Mouse (Mus musculus) embryonic facial prominence, embryonic 14.5 days (tissue): Measurements from ENCODE around the gene Aldh1a1. TPM values are rescaled to one million over a fixed set of nuclear protein-coding genes. Genes with fewer than 3 reads are reported as not detected.

Experiments
- ATAC-seq: fragments of 200-750 bp; cut with Nextera tagmentation; 2 replicates; pipeline ENCODE4 v1.8.0; 2017; ENCODE audit warnings: low read depth, moderate number of reproducible peaks, moderate TSS enrichment
- DNase-seq: peaks from one replicate; pipeline ENCODE4 v3.0.0-alpha.2; 2015; ENCODE audit warnings: low spot score
- H3K27ac ChIP-seq: fragments of 300-500 bp; sonication (generic); replicated peaks from 2 replicates; pipeline ENCODE4 v1.5.1; 2014; ENCODE audit warnings: low read depth, mild to moderate bottlenecking, low read length, moderate library complexity
- H3K27me3 ChIP-seq: fragments of 300-500 bp; sonication (generic); replicated peaks from 2 replicates; pipeline ENCODE4 v1.6.1; 2014; ENCODE audit warnings: low read length; ENCODE audit not compliant: control insufficient read depth, insufficient read depth
- H3K36me3 ChIP-seq: fragments of 300-500 bp; sonication (generic); 2 replicates; pipeline ENCODE4 v1.6.1; 2014; ENCODE audit warnings: low read length, mixed read lengths; ENCODE audit not compliant: control insufficient read depth, insufficient read depth
- H3K4me1 ChIP-seq: fragments of 300-500 bp; sonication (generic); 2 replicates; pipeline ENCODE4 v1.6.1; 2014; ENCODE audit warnings: antibody characterized with exemption, low read length; ENCODE audit not compliant: control insufficient read depth, insufficient read depth
- H3K4me2 ChIP-seq: fragments of 300-500 bp; sonication (generic); 2 replicates; pipeline ENCODE4 v1.6.1; 2014; ENCODE audit warnings: low read depth, mild to moderate bottlenecking, low read length, moderate library complexity, mixed read lengths
- H3K4me3 ChIP-seq: fragments of 300-500 bp; sonication (generic); 2 replicates; pipeline ENCODE4 v1.5.1; 2014; ENCODE audit warnings: low read depth, mild to moderate bottlenecking, low read length
- H3K9ac ChIP-seq: fragments of 300-500 bp; sonication (generic); 2 replicates; pipeline ENCODE4 v1.6.1; 2014; ENCODE audit warnings: low read depth, mild to moderate bottlenecking, low read length, moderate library complexity, mixed read lengths
- H3K9me3 ChIP-seq: fragments of 300-500 bp; sonication (generic); 2 replicates; pipeline ENCODE4 v1.6.1; 2016; ENCODE audit warnings: low read length; ENCODE audit not compliant: control insufficient read depth
- WGBS: fragments of 180-500 bp; shearing (Covaris S2); extraction: QIAGEN DNeasy Blood & Tissue Kit; methylation state at CpG from one replicate; pipeline ENCODE4 v1.1.7; 2014; 5-methylcytosine and 5-hydroxymethylcytosine counted together
- polyA plus RNA-seq: library from polyadenylated mRNA; unstranded; fragments of >200 nt; fragmentation: Nextera tagmentation; extraction: Ambion mirVana; gene quantifications from 2 replicates; pipeline ENCODE4 v1.2.1, GENCODE M21; 2014

The Aldh1a1 gene
- polyA plus RNA-seq, 1 experiment from 2014 or later: 11.1 TPM

- ATAC-seq (no peak), DNase-seq (no peak)
- no peak overlapping the region for H3K9ac ChIP-seq
- H3K27ac ChIP-seq: no peak overlapping the region
- H3K36me3 ChIP-seq: no peaks in the 10 kb centered on the region
- no peaks in the 10 kb centered on the region for H3K4me1 ChIP-seq
- H3K9me3 ChIP-seq: no peaks in the 10 kb centered on the region
- H3K4me2 ChIP-seq: no peak overlapping the region
- H3K4me3 ChIP-seq: no peak overlapping the region
- H3K27me3 ChIP-seq: no peaks in the 10 kb centered on the region
- WGBS: 85% methylated on average over 1 of the region's 1 CpGs
These were observed 49.4 kb downstream of the Aldh1a1 start for GRCm38 (mm10) chr19:20541924-20542323.

- Histone ChIP-seq H3K27me3 (no peaks in the 10 kb centered on the region), H3K27ac (no peak overlapping the region), H3K4me1 (no peaks in the 10 kb centered on the region), H3K4me3 (no peak overlapping the region), H3K9me3 (no peaks in the 10 kb centered on the region), H3K36me3 (no peaks in the 10 kb centered on the region), H3K9ac (no peak overlapping the region), H3K4me2 (no peak overlapping the region)
- 43% methylated on average over 1 of the region's 1 CpGs for WGBS
- no peak for DNase-seq
- no peak for ATAC-seq
These were observed 51.3 kb downstream of the Aldh1a1 start for GRCm38 (mm10) chr19:20543816-20544215.

GRCm38 (mm10) chr19:20544941-20545340 is 52.4 kb downstream of the Aldh1a1 start:
- WGBS: 91% methylated on average over 1 of the region's 1 CpGs

GRCm38 (mm10) chr19:20547025-20547424 is 54.5 kb downstream of the Aldh1a1 start:
- ATAC-seq (no peak), DNase-seq (no peak)
- no peak overlapping the region for H3K4me2 ChIP-seq
- WGBS: 88% methylated on average over 3 of the region's 3 CpGs
- no peak overlapping the region for H3K27ac ChIP-seq
- H3K9me3 ChIP-seq: no peaks in the 10 kb centered on the region
- no peaks in the 10 kb centered on the region for H3K27me3 ChIP-seq
- H3K4me1 ChIP-seq: no peaks in the 10 kb centered on the region
- H3K36me3 ChIP-seq: no peaks in the 10 kb centered on the region
- no peak overlapping the region for H3K4me3 ChIP-seq
- H3K9ac ChIP-seq: no peak overlapping the region

More at GRCm38 (mm10) chr19:20544941-20545340, 52.4 kb downstream of the Aldh1a1 start:
- H3K9ac ChIP-seq: no peak overlapping the region
- DNase-seq: no peak
- H3K27me3 ChIP-seq: no peaks in the 10 kb centered on the region
- H3K36me3 ChIP-seq: no peaks in the 10 kb centered on the region
- H3K4me1 ChIP-seq: no peaks in the 10 kb centered on the region
- H3K4me2 ChIP-seq: no peak overlapping the region
- H3K4me3 ChIP-seq: no peak overlapping the region
- no peaks in the 10 kb centered on the region for H3K9me3 ChIP-seq
- H3K27ac ChIP-seq: no peak overlapping the region
- no peak for ATAC-seq

GRCm38 (mm10) chr19:20549409-20549808 is 56.9 kb downstream of the Aldh1a1 start:
- no peak overlapping the region for H3K9ac ChIP-seq
- H3K4me3 ChIP-seq: no peak overlapping the region
- H3K4me2 ChIP-seq: no peak overlapping the region
- H3K36me3 ChIP-seq: no peaks in the 10 kb centered on the region
- no peak overlapping the region for H3K27ac ChIP-seq
- DNase-seq (peak; percentile 36), ATAC-seq (peak; percentile 68; the same call in 1 of the 2 replicates)
- WGBS: 84% methylated on average over 1 of the region's 1 CpGs
- H3K4me1 ChIP-seq: no peaks in the 10 kb centered on the region
- H3K9me3 ChIP-seq: no peaks in the 10 kb centered on the region
- H3K27me3 ChIP-seq: no peaks in the 10 kb centered on the region

GRCm38 (mm10) chr19:20555365-20555764 is 62.9 kb downstream of the Aldh1a1 start:
- Histone ChIP-seq H3K4me2 (no peak overlapping the region), H3K4me1 (no peaks in the 10 kb centered on the region), H3K36me3 (no peaks in the 10 kb centered on the region), H3K27ac (no peak overlapping the region), H3K9me3 (no peaks in the 10 kb centered on the region), H3K4me3 (no peak overlapping the region), H3K9ac (no peak overlapping the region), H3K27me3 (no peaks in the 10 kb centered on the region)
- no peak for ATAC-seq
- no peak for DNase-seq
- 73% methylated on average over 1 of the region's 1 CpGs for WGBS

GRCm38 (mm10) chr19:20557211-20557610 is 64.7 kb downstream of the Aldh1a1 start:
- WGBS: 71% methylated on average over 4 of the region's 4 CpGs
- H3K4me3 ChIP-seq: no peak overlapping the region
- no peaks in the 10 kb centered on the region for H3K9me3 ChIP-seq
- no peaks in the 10 kb centered on the region for H3K36me3 ChIP-seq
- ATAC-seq: no peak
- no peaks in the 10 kb centered on the region for H3K27me3 ChIP-seq
- H3K4me2 ChIP-seq: no peak overlapping the region
- DNase-seq: no peak
- no peak overlapping the region for H3K27ac ChIP-seq
- H3K4me1 ChIP-seq: no peaks in the 10 kb centered on the region
- no peak overlapping the region for H3K9ac ChIP-seq

GRCm38 (mm10) chr19:20558069-20558468 is 65.6 kb downstream of the Aldh1a1 start:
- DNase-seq (no peak), ATAC-seq (no peak)
- Histone ChIP-seq H3K9ac (no peak overlapping the region), H3K27ac (no peak overlapping the region), H3K36me3 (no peaks in the 10 kb centered on the region), H3K4me1 (no peaks in the 10 kb centered on the region), H3K27me3 (no peaks in the 10 kb centered on the region), H3K4me3 (no peak overlapping the region), H3K9me3 (no peaks in the 10 kb centered on the region), H3K4me2 (no peak overlapping the region)
- 91% methylated on average over 3 of the region's 3 CpGs for WGBS

GRCm38 (mm10) chr19:20558544-20558943 is 66.0 kb downstream of the Aldh1a1 start:
- Histone ChIP-seq H3K4me1 (no peaks in the 10 kb centered on the region), H3K27me3 (no peaks in the 10 kb centered on the region), H3K36me3 (no peaks in the 10 kb centered on the region), H3K4me3 (no peak overlapping the region), H3K9me3 (no peaks in the 10 kb centered on the region), H3K4me2 (no peak overlapping the region), H3K9ac (no peak overlapping the region), H3K27ac (no peak overlapping the region)
- ATAC-seq (no peak), DNase-seq (no peak)
